Mouse (Mus musculus) embryonic facial prominence, embryonic 12.5 days (tissue): ENCODE data around the gene Ltf. TPM values are rescaled to one million over a fixed set of nuclear protein-coding genes. Genes with fewer than 3 reads are reported as not detected.

Experiments used
- ATAC-seq: fragments of 200-750 bp; cut with Nextera tagmentation; 2 replicates; pipeline ENCODE4 v1.8.0; 2017; ENCODE audit not compliant: insufficient number of reproducible peaks, insufficient read depth, low FRiP score, low TSS enrichment
- H3K27ac ChIP-seq: fragments of 300-500 bp; sonication (generic); 2 replicates; pipeline ENCODE4 v1.5.1; 2016; ENCODE audit warnings: mild to moderate bottlenecking
- H3K27me3 ChIP-seq: fragments of 300-500 bp; sonication (generic); 2 replicates; pipeline ENCODE4 v1.6.1; 2016; ENCODE audit warnings: mild to moderate bottlenecking, moderate library complexity
- H3K36me3 ChIP-seq: fragments of 300-500 bp; sonication (generic); 2 replicates; pipeline ENCODE4 v1.6.1; 2016; ENCODE audit warnings: mild to moderate bottlenecking
- H3K4me1 ChIP-seq: fragments of 300-500 bp; sonication (generic); 2 replicates; pipeline ENCODE4 v1.6.1; 2016
- H3K4me2 ChIP-seq: fragments of 300-500 bp; sonication (generic); replicated peaks from 2 replicates; pipeline ENCODE4 v1.6.1; 2016; ENCODE audit warnings: mild to moderate bottlenecking, moderate library complexity
- H3K4me3 ChIP-seq: fragments of 300-500 bp; sonication (generic); 2 replicates; pipeline ENCODE4 v1.5.1; 2016; ENCODE audit warnings: mild to moderate bottlenecking
- H3K9ac ChIP-seq: fragments of 300-500 bp; sonication (generic); 2 replicates; pipeline ENCODE4 v1.6.1; 2016; ENCODE audit warnings: mild to moderate bottlenecking, moderate library complexity
- H3K9me3 ChIP-seq: fragments of 300-500 bp; sonication (generic); 2 replicates; pipeline ENCODE4 v1.6.1; 2016; ENCODE audit warnings: mild to moderate bottlenecking, moderate library complexity
- WGBS: fragments of 180-500 bp; shearing (Covaris S2); methylation state at CpG from one replicate; pipeline ENCODE4 v1.1.7; 2016; 5-methylcytosine and 5-hydroxymethylcytosine counted together
- polyA plus RNA-seq: library from polyadenylated mRNA; unstranded; fragments of >200 nt; fragmentation: Nextera tagmentation; extraction: Ambion mirVana; gene quantifications from 2 replicates; pipeline ENCODE4 v1.2.1, GENCODE M21; 2016

The Ltf gene
- polyA plus RNA-seq, 1 experiment from 2014 or later, result 4.5 TPM

- 60% methylated on average over 5 of the region's 5 CpGs for WGBS
- Histone ChIP-seq H3K4me2 (no peak overlapping the region), H3K27me3 (no peaks in the 10 kb centered on the region), H3K4me3 (no peak overlapping the region), H3K9ac (no peak overlapping the region), H3K27ac (no peak overlapping the region), H3K4me1 (no peaks in the 10 kb centered on the region), H3K9me3 (no peaks in the 10 kb centered on the region), H3K36me3 (no peaks in the 10 kb centered on the region)
- ATAC-seq, result no peak
Observed at GRCm38 (mm10) chr9:111062840-111063239, 43.8 kb downstream of the Ltf start.

- Histone ChIP-seq H3K9me3 (no peaks in the 10 kb centered on the region), H3K9ac (no peak overlapping the region)
- WGBS, result 80% methylated on average over 4 of the region's 4 CpGs
Observed at GRCm38 (mm10) chr9:111067052-111067451, 48.0 kb downstream of the Ltf start.

GRCm38 (mm10) chr9:111070546-111070961 is 51.5 kb downstream of the Ltf start:
- no peak for ATAC-seq
- Histone ChIP-seq H3K27ac (no peak overlapping the region), H3K4me3 (no peak overlapping the region), H3K9ac (no peak overlapping the region), H3K4me1 (peaks cover 5% of the 10 kb centered on the region; the same call in 1 of the 2 replicates), H3K9me3 (peaks cover 8% of the 10 kb centered on the region; the same call in 1 of the 2 replicates), H3K27me3 (no peaks in the 10 kb centered on the region), H3K4me2 (no peak overlapping the region), H3K36me3 (no peaks in the 10 kb centered on the region)
- WGBS, result 17% methylated on average over 4 of the region's 4 CpGs

More at GRCm38 (mm10) chr9:111067052-111067451, 48.0 kb downstream of the Ltf start:
- no peak overlapping the region for H3K4me2 ChIP-seq
- no peaks in the 10 kb centered on the region for H3K27me3 ChIP-seq
- peaks cover 5% of the 10 kb centered on the region; the same call in 1 of the 2 replicates for H3K4me1 ChIP-seq
- H3K27ac ChIP-seq, result no peak overlapping the region
- no peak for ATAC-seq
- H3K4me3 ChIP-seq, result no peak overlapping the region
- H3K36me3 ChIP-seq, result no peaks in the 10 kb centered on the region

- Histone ChIP-seq H3K27ac (no peak overlapping the region), H3K4me3 (no peak overlapping the region), H3K9me3 (peaks cover 8% of the 10 kb centered on the region; the same call in 1 of the 2 replicates), H3K4me2 (no peak overlapping the region), H3K27me3 (no peaks in the 10 kb centered on the region), H3K9ac (no peak overlapping the region), H3K36me3 (no peaks in the 10 kb centered on the region), H3K4me1 (peaks cover 5% of the 10 kb centered on the region; the same call in 1 of the 2 replicates)
- no peak for ATAC-seq
- 52% methylated on average over 7 of the region's 7 CpGs for WGBS
Observed at GRCm38 (mm10) chr9:111072175-111072574, 53.1 kb downstream of the Ltf start.

GRCm38 (mm10) chr9:111072971-111073370 is 53.9 kb downstream of the Ltf start:
- Histone ChIP-seq H3K9me3 (peaks cover 8% of the 10 kb centered on the region; the same call in 1 of the 2 replicates), H3K36me3 (no peaks in the 10 kb centered on the region), H3K27ac (no peak overlapping the region), H3K9ac (no peak overlapping the region), H3K27me3 (no peaks in the 10 kb centered on the region), H3K4me3 (no peak overlapping the region), H3K4me1 (peaks cover 5% of the 10 kb centered on the region; the same call in 1 of the 2 replicates), H3K4me2 (no peak overlapping the region)
- 71% methylated on average over 4 of the region's 4 CpGs for WGBS
- ATAC-seq, result no peak

GRCm38 (mm10) chr9:111077745-111078144 is 58.7 kb downstream of the Ltf start:
- Histone ChIP-seq H3K4me3 (no peak overlapping the region), H3K27ac (no peak overlapping the region), H3K36me3 (no peaks in the 10 kb centered on the region), H3K4me1 (no peaks in the 10 kb centered on the region), H3K9ac (no peak overlapping the region), H3K4me2 (no peak overlapping the region), H3K27me3 (no peaks in the 10 kb centered on the region), H3K9me3 (peaks cover 8% of the 10 kb centered on the region; the same call in 1 of the 2 replicates)
- 54% methylated on average over 5 of the region's 5 CpGs for WGBS
- ATAC-seq, result no peak

- no peak overlapping the region for H3K4me3 ChIP-seq
- no peak for ATAC-seq
- no peak overlapping the region for H3K27ac ChIP-seq
- no peaks in the 10 kb centered on the region for H3K27me3 ChIP-seq
- no peaks in the 10 kb centered on the region for H3K36me3 ChIP-seq
- H3K9ac ChIP-seq, result no peak overlapping the region
- H3K9me3 ChIP-seq, result no peaks in the 10 kb centered on the region; the same call in 1 of the 2 replicates
- H3K4me2 ChIP-seq, result no peak overlapping the region
- WGBS, result 90% methylated on average over 8 of the region's 8 CpGs
- no peaks in the 10 kb centered on the region for H3K4me1 ChIP-seq
Observed at GRCm38 (mm10) chr9:111080801-111081200, 61.7 kb downstream of the Ltf start.

GRCm38 (mm10) chr9:111081765-111082164 is 62.7 kb downstream of the Ltf start:
- Histone ChIP-seq H3K4me1 (no peaks in the 10 kb centered on the region), H3K4me3 (no peak overlapping the region), H3K27me3 (no peaks in the 10 kb centered on the region), H3K36me3 (no peaks in the 10 kb centered on the region), H3K4me2 (no peak overlapping the region), H3K9me3 (no peaks in the 10 kb centered on the region; the same call in 1 of the 2 replicates), H3K9ac (no peak overlapping the region), H3K27ac (no peak overlapping the region)
- WGBS, result 77% methylated on average over 5 of the region's 5 CpGs
- ATAC-seq, result no peak

GRCm38 (mm10) chr9:111085329-111085728 is 66.3 kb downstream of the Ltf start:
- H3K27ac ChIP-seq, result no peak overlapping the region
- ATAC-seq, result no peak
- no peaks in the 10 kb centered on the region for H3K27me3 ChIP-seq
- H3K9ac ChIP-seq, result no peak overlapping the region
- no peak overlapping the region for H3K4me2 ChIP-seq
- H3K9me3 ChIP-seq, result no peaks in the 10 kb centered on the region
- no peaks in the 10 kb centered on the region for H3K36me3 ChIP-seq
- 47% methylated on average over 4 of the region's 4 CpGs for WGBS
- peaks cover 9% of the 10 kb centered on the region for H3K4me1 ChIP-seq
- no peak overlapping the region for H3K4me3 ChIP-seq

GRCm38 (mm10) chr9:111086137-111086536 is 67.1 kb downstream of the Ltf start:
- H3K4me3 ChIP-seq, result no peak overlapping the region
- no peaks in the 10 kb centered on the region for H3K9me3 ChIP-seq
- H3K9ac ChIP-seq, result no peak overlapping the region
- no peak for ATAC-seq
- H3K4me2 ChIP-seq, result no peak overlapping the region
- H3K27me3 ChIP-seq, result no peaks in the 10 kb centered on the region
- H3K4me1 ChIP-seq, result peaks cover 9% of the 10 kb centered on the region
- 65% methylated on average over 6 of the region's 6 CpGs for WGBS
- H3K36me3 ChIP-seq, result no peaks in the 10 kb centered on the region
- H3K27ac ChIP-seq, result no peak overlapping the region

GRCm38 (mm10) chr9:111086995-111087606 is 68.0 kb downstream of the Ltf start:
- ATAC-seq, result no peak
- H3K27me3 ChIP-seq, result no peaks in the 10 kb centered on the region
- no peak overlapping the region for H3K27ac ChIP-seq
- no peak overlapping the region for H3K4me3 ChIP-seq
- H3K4me2 ChIP-seq, result no peak overlapping the region
- no peaks in the 10 kb centered on the region for H3K36me3 ChIP-seq
- H3K4me1 ChIP-seq, result peaks cover 9% of the 10 kb centered on the region
- no peak overlapping the region for H3K9ac ChIP-seq
- no peaks in the 10 kb centered on the region for H3K9me3 ChIP-seq
- 29% methylated on average over 3 of the region's 3 CpGs for WGBS

- Histone ChIP-seq H3K27me3 (no peaks in the 10 kb centered on the region), H3K36me3 (no peaks in the 10 kb centered on the region), H3K9me3 (no peaks in the 10 kb centered on the region), H3K4me2 (no peak overlapping the region), H3K9ac (no peak overlapping the region), H3K27ac (no peak overlapping the region), H3K4me1 (peaks cover 9% of the 10 kb centered on the region), H3K4me3 (no peak overlapping the region)
- WGBS, result 15% methylated on average over 5 of the region's 5 CpGs
- no peak for ATAC-seq
Observed at GRCm38 (mm10) chr9:111087960-111088359, 68.9 kb downstream of the Ltf start.
